Mouse (Mus musculus): ENCODE results near the gene Itgb5. TPM values are rescaled to one million over a fixed set of nuclear protein-coding genes. Genes with fewer than 3 reads are reported as not detected.

Gene Itgb5
- polyA plus RNA-seq, 1 experiment = 42.4 TPM

DNA sequence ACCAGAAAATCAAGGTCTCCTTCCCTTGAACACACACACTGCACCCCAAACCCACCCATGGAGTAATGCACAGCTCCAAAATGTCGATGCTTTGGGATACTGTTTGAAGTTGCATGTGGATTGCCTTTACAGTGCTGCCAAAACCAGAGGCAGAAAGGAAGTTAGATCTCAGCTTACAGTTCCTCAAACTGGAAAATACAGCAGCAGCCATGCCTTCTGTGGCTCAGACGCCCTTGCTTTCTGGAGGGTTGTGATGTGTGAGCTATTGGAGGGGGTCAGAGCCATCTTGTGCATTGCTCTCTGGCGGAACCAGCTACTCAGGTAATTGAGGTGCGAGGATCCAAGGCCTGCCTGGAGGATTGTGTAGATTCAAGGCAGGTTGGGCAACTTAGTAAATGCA is 107.4 kb downstream of the Itgb5 start:
- no peak for DNase-seq (ENCODE audit: extremely low spot score in 1 of 2, low spot score in 1 of 2)

DNA sequence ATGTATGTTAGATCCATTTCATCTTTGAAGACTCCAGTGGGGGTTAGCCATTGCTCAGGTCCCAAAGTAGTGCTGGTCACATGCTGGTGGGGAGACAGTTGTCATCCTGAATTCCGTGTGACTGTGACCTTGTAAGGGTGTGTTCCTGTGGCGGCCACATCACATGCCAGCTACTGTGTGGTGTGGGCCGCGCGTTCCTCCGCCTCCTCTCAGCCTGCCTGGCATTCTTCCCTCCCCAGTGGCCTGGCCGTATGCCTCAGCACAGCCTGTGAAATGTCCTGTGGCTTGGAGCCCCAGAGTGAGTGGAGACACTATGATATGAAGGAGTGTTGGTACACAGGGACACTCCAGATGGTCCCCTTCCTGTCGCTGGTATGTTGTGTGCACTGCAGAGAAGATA is 108.1 kb downstream of the Itgb5 start:
- DNase-seq (ENCODE audit: extremely low spot score in 1 of 2, low spot score in 1 of 2) = peak in 1 of 2 experiments; percentile 57

DNA sequence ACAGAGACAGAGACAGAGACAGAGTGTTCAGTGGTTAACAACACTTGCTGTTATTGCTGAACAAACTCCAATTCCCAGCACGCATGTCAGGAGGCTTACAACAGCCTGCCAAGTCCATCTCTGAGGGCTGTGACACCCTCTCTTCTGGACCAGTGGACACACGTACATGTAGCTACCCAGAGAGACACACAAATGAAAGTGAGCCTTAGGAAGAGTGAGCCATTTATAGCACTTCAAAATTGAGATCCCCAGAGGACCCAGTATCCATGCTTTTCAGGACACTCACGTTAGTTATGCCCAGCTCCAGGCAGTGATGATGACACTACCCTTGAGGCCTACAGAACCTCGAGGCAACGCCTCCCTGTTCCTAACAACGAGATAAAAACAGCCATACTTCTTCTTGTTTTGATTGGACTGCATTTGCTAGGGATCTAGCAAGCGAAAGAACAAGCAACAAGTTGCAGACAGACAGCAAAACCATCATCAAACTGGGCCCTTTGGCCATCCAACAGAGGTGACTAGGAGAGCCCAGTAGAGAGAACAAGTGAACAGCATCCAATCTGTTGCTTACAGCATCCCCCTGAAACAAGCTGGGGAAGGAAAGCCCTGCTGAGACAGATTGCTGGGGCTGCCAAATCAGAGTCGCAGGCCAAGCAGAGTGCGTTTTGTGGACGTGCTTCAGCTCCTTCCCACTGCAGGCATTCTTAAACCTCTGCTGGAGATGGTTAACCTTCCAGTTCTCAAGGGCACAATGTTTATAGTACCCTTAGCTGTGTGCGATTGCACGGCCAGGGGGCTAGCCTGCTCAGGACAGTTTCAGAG is 109.1 kb downstream of the Itgb5 start:
- no peak for DNase-seq (ENCODE audit: extremely low spot score in 1 of 2, low spot score in 1 of 2)

DNA sequence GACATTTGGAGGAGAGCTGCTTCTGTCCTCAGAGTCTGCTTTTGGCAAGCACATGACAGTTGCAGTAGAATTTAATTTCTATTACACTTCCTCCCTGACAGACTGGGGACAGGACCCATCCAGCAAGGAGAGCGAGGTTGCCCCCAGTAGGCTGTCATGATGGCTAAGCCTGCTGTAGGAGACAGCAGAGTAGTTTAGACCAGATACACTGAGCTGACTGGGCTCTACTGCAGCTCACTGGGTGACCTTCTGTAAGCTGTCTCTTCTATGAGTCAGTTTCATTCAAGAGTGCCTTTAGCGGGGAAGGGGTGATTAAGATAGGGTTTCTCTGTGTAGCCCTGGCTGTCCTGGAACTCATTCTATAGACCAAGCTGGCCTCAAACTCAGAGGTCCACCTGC is 109.7 kb downstream of the Itgb5 start:
- DNase-seq (ENCODE audit: extremely low spot score in 1 of 2, low spot score in 1 of 2) = no peak

DNA sequence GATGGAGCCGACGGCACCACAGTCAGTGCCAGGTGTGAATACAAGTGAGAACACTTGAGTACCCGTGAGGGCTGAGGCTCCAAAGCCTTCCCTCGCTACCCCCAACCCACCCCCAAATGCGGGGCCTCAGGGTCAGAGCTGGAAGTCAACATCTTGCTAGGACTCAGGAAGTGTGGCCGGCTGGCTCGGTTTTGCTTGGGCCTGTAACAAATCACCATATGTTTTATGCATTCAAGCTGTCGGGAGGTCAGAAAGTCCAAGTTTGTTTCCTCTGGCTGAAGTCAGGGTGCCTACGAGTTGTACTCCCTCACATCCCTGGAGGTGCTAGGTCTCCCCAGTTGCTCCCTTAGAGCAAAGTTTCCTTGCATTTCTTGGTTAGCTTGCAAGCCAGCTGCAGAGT is 110.2 kb downstream of the Itgb5 start:
- no peak for DNase-seq (ENCODE audit: extremely low spot score in 1 of 2, low spot score in 1 of 2)

DNA sequence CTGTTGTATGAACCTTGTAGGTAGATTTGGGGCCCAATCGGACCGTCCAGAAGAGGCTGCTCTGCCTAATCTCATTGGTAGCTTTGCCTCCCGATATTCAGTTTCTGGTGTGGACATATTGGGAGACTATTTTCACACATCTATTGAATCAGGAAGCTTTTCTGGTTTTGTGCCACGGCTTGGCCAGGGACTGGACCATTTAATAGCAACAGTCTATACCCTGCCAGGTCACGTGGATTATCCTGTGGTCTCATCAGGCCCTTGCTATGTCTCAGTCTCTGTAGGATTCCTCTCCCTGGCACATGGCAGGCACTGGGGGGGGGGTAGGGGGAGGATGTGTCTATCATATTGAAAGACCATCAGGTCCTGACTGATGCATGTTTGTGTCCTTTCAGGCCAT is 110.6 kb downstream of the Itgb5 start:
- no peak for DNase-seq (ENCODE audit: extremely low spot score in 1 of 2, low spot score in 1 of 2)

DNA sequence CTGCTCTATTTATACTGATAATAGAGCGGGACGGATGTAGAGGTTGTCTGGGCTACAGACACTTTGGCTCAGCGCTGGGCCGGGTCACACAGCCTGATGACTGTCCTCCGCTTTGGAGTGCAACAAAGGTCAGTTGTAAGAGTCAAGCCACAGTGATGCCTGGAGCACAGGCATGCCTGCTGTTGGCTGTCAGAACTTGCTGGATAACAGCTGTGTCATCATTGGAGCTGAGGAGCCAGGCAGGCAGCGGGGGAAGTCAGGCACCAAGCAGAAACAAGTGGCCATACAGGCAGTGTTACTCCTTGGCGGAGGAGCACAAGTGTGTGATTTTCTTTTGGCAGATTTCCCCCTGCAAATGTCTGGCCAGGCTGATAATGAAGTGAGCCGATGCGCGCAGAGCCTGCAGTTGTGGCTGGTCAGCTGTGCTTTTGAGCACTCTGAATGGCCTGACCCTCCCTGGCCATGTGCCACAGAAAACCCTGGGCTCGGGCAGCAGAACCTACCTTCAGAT is 111.9 kb downstream of the Itgb5 start:
- DNase-seq (ENCODE audit: extremely low spot score in 1 of 2, low spot score in 1 of 2) = peak in 1 of 2 experiments; percentile 44

DNA sequence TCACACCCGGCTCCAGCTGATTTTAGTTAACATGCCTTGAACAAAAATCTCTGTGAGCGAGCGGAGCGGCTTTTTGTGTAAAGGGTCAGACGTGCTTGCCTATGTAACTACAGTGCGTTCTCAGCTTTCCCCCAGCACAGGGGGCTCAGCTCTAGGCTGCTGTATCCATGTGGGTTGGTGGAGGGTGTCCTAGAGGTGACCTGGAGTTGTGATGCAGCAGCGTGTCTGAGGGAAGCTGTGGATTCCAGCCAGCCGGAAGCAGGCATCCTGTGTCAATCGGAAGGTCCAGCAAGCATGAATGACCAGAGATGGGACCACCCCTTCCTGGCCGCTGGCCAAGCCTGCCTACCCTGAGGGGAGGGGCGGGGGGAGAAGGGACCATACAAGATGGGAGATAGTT is 112.9 kb downstream of the Itgb5 start:
- no peak for DNase-seq (ENCODE audit: extremely low spot score in 1 of 2, low spot score in 1 of 2)

DNA sequence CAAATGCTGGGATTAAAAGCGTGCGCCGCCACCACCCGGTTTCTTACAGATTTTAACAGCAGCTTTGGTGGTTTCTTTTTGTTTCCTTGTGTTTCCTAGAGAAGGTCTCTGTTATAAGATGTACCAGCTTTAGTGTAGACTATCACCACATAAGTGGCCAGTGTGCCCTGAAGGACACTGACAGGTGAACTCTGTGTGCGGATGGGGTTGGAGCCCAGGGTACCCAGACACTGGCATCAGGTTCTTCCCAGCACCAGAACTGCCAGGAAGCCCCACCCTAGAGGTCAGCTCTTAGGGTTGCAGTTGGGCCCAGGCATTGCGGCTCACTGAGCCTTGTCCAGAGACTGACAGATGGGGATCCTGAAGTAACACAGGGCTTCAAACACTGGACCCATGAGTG is 113.9 kb downstream of the Itgb5 start:
- no peak for DNase-seq (ENCODE audit: extremely low spot score in 1 of 2, low spot score in 1 of 2)

DNA sequence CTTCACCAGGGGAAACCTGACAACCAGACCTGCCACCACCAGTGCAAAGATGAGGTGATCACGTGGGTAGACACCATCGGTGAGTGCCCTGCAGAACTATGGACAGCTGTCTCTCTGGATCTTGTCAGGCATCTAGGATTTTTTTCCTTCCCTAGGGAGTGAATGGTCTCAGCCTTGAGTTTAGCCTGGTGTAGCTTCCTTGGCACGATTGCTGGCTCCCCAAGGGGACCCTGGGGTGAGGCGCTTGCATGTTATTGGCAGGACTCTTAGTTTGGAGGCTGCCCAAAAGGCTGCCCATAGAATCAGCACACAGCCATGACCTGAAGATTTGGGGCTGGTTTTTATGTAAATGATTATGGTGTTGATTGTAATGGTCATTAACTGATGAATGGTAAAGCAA is 114.7 kb downstream of the Itgb5 start:
- no peak for DNase-seq (ENCODE audit: extremely low spot score in 1 of 2, low spot score in 1 of 2)

DNA sequence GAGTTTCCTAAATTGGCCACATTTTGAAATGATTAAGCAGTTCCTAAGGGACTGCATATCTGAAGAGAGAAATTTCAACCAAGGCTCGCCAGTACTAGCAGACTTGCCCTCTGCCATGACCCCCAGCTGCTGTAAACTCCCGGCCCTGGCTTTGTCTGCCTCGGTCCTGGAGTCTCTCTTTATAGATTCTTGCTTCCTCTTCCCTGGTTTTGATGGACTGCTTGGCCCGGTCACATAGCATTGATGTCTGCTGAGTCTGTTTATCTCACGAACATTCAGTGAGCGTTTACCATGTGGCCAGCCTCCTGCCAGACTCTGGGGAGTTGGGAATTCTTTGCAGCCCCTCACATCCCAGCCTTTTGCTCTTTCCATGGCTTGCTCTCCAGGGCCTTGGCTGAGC is 115.3 kb downstream of the Itgb5 start:
- DNase-seq (ENCODE audit: extremely low spot score in 1 of 2, low spot score in 1 of 2) = no peak

DNA sequence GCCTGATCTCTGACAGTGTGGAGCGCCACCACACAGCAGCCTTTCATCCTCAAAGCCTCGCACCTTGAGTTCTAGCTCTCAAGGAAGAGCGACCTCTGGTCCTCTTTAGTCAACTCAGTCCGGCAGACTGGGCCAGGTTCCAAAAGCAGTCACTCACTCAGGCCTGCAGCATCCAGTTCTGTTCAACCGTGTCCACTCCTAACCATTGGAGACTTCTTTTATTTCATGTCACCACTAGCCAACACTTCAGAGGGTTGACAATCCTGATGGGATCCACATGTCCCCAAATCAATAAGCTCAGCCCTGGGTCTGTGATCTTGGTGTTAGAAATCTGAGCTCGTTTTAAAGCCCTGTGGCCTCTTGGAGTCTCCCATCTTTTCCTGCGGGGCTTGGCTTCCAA is 116.6 kb downstream of the Itgb5 start:
- DNase-seq (ENCODE audit: extremely low spot score in 1 of 2, low spot score in 1 of 2) = no peak

DNA sequence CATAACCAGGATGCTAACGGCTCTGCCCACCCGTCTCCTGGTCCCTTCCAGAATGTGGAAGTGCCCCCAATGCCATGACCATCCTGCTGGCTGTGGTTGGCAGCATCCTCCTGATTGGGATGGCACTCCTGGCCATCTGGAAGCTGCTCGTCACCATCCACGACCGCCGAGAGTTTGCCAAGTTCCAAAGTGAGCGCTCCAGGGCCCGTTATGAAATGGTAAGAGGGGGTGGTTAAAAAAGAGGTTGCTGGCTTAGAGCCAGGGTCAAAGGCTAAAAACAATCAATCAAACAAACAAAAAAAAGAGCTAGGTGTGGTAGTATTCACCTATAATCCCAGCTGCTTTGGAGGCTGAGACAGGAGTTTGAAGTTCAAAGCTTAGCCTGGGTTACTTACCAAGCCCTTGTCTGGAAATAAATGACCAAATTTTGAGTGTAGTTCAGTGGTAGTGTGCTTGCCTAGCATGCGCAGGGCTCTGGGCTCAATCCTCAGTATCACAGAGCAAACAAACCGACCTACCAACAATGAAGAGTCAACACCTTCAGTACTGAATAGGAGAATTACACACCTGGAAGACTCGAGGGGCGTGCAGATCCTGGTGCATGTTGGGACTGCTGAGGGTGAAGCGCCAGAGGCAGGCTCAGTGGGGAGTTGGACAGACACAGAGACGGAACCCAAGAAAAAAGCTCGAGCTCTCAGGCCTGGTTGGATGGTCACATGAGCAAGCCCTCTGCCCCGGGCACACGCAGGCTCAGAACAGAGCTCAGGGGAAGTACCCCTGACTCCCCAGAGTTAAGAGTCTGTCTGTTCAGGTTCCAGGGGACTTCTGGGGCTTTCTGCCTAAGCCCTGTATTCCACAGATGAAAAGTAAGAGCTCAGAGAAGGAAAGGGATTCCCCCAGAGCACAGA is 118.5 kb downstream of the Itgb5 start:
- no peak for DNase-seq (ENCODE audit: extremely low spot score in 1 of 2, low spot score in 1 of 2)

DNA sequence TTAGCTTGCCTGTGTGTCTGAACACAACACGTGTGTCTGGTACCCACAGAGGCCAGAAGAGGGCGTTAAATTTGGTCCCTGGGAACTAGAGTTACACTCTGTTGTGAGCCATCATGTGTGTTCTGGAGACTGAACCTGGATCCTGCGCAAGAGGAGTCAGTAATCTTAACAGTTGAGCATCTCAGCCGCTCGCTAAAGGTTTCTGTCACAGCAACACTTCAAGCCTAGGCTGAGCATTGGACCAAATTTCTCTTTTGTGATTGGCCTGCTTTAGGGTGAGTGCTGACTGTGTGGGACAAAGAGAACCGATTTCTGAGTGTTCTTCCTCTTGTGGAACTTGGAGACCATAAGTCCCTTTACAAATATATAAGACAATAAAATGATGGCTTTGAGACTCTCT is 120.9 kb downstream of the Itgb5 start:
- no peak for DNase-seq (ENCODE audit: extremely low spot score in 1 of 2, low spot score in 1 of 2)

DNA sequence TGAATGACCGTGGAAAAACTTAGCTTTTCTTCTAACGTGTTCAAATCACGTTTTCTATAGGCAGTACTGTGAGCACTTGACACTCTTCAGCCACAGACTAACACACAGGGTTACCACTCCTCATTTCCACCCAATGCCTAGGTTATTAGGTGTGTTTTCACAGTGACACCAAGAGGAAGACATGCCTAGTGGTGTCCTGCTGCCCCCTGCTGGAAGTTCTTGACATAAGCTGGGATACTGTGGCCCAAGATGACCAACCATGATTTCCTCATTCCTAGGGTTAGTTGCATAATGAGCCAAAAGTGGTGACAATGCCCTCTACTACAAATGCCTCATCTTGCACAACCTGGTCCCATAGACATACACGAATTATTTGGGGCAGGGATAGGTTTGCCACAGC is 121.4 kb downstream of the Itgb5 start:
- DNase-seq (ENCODE audit: extremely low spot score in 1 of 2, low spot score in 1 of 2) = peak; percentile 63 to 91

DNA sequence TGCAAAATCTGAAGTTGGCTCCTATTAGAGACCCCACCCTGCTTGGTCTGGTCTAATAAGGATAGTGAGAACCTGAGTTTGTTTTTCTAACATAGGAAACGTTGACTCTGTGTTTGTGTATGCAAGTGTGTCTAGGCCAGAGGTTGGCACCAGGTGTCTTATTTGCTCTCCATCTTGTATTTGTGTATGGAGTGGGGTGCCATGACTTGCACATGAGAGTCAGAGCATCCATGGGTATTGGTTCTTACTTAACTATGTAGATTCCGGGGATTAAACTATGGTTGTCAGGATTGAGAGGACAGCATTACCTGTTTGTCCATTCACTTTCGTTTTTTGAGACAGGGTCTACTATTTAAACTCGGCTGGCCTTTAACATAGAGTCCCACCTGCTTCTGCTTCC is 123.5 kb downstream of the Itgb5 start:
- no peak for DNase-seq (ENCODE audit: extremely low spot score in 1 of 2, low spot score in 1 of 2)

DNA sequence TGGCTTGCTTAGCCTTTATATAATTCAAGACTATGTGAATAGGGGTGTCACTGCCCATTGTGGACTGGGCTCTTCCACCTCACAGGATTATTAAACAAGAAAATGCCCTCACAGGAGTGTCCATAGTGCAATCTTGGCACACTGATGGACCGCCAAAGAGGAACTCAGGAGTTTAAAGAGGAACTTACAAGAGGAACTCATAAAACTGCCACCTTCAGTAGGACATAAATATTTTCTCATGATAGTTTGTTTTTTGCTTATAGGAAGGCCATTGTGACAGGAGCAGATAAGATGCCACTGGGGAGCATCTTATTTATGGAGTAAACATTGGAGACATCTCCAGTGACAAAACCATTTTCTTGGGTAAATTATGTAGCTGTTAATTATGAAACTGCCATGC is 125.3 kb downstream of the Itgb5 start:
- DNase-seq (ENCODE audit: extremely low spot score in 1 of 2, low spot score in 1 of 2) = no peak

DNA sequence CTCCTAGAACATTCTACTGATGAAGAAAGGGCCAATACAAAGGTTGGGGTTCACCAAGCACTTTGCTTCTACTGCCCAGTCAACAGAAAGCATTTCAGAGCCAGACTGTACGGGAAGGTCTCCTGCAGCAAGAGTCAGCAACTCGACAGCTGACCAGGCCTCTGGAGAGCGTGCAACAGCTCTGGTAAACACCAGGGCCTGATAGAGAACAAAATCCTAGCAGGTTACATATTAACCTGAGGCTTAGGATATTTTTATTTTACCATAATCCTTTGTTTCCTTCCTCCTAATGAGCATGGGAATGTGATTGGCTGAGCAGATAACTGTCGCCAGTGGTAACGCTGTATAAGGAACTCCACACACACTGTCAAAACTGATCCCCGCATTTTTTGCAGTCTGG is 134.0 kb downstream of the Itgb5 start:
- DNase-seq (ENCODE audit: extremely low spot score in 1 of 2, low spot score in 1 of 2) = no peak

DNA sequence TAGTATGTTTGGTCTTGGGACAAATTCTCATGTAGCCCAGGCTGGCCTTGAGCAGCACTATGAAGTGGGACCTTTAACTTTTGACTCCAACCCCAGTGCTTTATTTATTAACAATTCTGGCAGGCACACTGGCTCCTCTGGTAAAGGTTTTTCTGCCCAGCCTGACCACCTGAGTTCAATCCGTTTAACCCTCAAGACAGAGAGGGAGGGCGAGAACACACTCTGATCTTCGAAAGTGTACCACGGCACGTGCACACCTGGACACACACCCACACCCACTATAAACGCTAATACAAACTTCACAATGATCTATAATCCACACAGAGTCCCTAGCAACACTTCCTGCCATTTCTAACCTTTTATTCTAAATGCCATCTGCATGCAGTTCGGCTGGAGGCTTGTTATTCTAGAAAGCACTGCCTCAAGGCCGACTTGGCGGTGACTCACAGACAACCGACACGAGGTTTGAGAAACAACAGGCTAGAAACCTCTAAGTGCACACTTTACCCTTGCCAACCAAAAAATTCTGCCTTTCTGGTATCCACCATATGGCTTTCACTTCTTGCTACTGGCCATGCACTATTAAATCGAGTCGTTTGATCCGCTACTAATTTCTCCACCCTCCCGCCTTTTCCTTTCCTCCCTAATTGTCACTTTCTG is 136.5 kb downstream of the Itgb5 start:
- DNase-seq (ENCODE audit: extremely low spot score in 1 of 2, low spot score in 1 of 2) = peak in 1 of 2 experiments; percentile 33

DNA sequence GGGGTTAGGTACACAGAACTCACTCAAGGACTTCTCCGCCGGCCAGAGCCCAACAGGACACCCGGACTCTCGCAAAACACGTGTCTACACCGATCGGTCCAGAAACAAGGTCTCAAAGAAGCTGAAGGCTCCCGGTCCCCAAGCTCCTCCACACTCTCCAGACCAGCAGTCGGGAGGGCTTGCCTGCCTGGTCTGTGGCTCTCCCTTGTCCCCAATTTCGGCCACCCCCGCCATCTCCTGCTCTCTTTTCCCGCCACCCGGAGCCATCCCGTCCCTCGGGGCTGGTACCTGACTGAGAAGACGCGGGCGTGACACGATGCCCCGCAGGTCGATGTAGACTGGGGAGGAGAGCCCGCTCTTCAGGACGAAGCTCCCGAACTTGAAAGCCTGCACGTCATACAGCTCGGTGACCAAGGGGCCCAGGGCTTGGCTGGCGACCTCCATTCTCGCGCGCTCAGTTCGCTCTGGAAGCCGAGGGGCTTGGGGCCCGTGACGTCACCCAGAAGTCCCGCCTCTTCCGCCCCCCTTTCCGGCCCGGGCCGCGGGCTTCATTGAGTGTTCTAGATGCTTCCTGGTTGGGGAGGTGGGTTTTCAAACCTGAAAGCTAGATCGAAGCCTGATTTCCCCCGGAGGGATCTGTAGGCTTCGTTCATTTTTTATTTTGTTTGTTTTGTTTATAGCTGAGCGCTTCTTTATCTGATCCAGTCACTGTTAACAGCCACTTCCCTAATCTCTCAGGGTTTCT is 137.2 kb downstream of the Itgb5 start, which contains the start of gene Umps:
Umps (minus strand) TSS at position 501 of the 745 bp plus-strand sequence.
- DNase-seq (ENCODE audit: extremely low spot score in 1 of 2, low spot score in 1 of 2) = peak; percentile 55 to 85

Measured in frontal cortex, adult 2 months (tissue).